9 mouse cellular contexts compared by ENCODE assay signal in genomic region chr6:48602080-48602741, GRCm38 (mm10). TPM values are rescaled to one million over a fixed set of nuclear protein-coding genes. Genes with fewer than 3 reads are reported as not detected.
DNase-seq lines count a peak whose midpoint lies in the region; ATAC-seq lines count a peak whose summit lies in the region.
"Had no signal": no experiment of that assay in that cellular context is flagged by ENCODE, and none has a peak within 500 bp of the region (broad histone marks: within the 10 kb centered on the region; RNA-seq: fewer than 3 reads in every experiment).

No protein-coding gene starts in this region.

- ATAC-seq in hindbrain, embryonic 11.5 days (ENCODE audit: low FRiP score): peak; percentile 83
- ATAC-seq in limb, embryonic 11.5 days (ENCODE audit: insufficient number of reproducible peaks, low FRiP score, low TSS enrichment, low read depth): peak; percentile 74
- peak; percentile 39 for ATAC-seq in megakaryocyte-erythroid progenitor cell, adult 5-6 weeks (replicated peaks; ENCODE audit: low FRiP score, low TSS enrichment, poor library complexity, severe bottlenecking)

- H3K4me1 ChIP-seq in hindbrain, embryonic 11.5 days (replicated peaks; ENCODE audit: control insufficient read depth, insufficient read depth, low read length): 0 out of 2 replicates have a peak, but pooled peaks cover 3% of the 10 kb centered on the region
- H3K4me1 ChIP-seq in limb, embryonic 11.5 days (ENCODE audit: control insufficient read depth, insufficient read depth, low read length): peaks cover 7% of the 10 kb centered on the region; the same call in 1 of the 2 replicates

- no peaks in the 10 kb centered on the region for H3K27me3 ChIP-seq in hindbrain, embryonic 11.5 days (ENCODE audit: control insufficient read depth, insufficient read depth, low read length)
- H3K27me3 ChIP-seq in limb, embryonic 11.5 days (ENCODE audit: control insufficient read depth, insufficient read depth, low read length): no peaks in the 10 kb centered on the region

- peak overlapping the region; percentile 80 for H3K4me3 ChIP-seq in hindbrain, embryonic 11.5 days (ENCODE audit: low read depth, low read length)
- H3K4me3 ChIP-seq in limb, embryonic 11.5 days (ENCODE audit: low read depth, low read length): peak overlapping the region; percentile 72

- H3K9ac ChIP-seq in hindbrain, embryonic 11.5 days (ENCODE audit: low read depth, low read length): peak overlapping the region; percentile 92
- peak overlapping the region; percentile 84 for H3K9ac ChIP-seq in limb, embryonic 11.5 days (ENCODE audit: low read length)

- peaks cover 10% of the 10 kb centered on the region for H3K36me3 ChIP-seq in hindbrain, embryonic 11.5 days (ENCODE audit: control insufficient read depth, insufficient read depth, low read length)
- peaks cover 17% of the 10 kb centered on the region for H3K36me3 ChIP-seq in limb, embryonic 11.5 days (ENCODE audit: control insufficient read depth, insufficient read depth, low read length)

- peak overlapping the region; percentile 86 for H3K4me2 ChIP-seq in hindbrain, embryonic 11.5 days (replicated peaks; ENCODE audit: low read depth, low read length)
- H3K4me2 ChIP-seq in limb, embryonic 11.5 days (ENCODE audit: low read depth, severe bottlenecking): peak overlapping the region; percentile 82

- DNase-seq in cerebellum, adult 11-12 months: peak; percentile 72
- DNase-seq in cerebellum, postnatal 4 days (ENCODE audit: low spot score in 2 of 2): no peak
- DNase-seq in 416B (ENCODE audit: low read depth): peak; percentile 60
- peak; percentile 50 for DNase-seq in embryo, embryonic 11 days
- no peak for DNase-seq in hindbrain, embryonic 11.5 days (ENCODE audit: low spot score)
- DNase-seq in limb, embryonic 11.5 days (ENCODE audit: low spot score): peak; percentile 52
- peak; percentile 67 for DNase-seq in telencephalon, adult 2 months (ENCODE audit: low read depth, low spot score)

- 2% methylated on average over 28 of the region's 28 CpGs for WGBS in hindbrain, embryonic 11.5 days
- 1% methylated on average over 28 of the region's 28 CpGs for WGBS in limb, embryonic 11.5 days

- peak overlapping the region; percentile 86 for H3K27ac ChIP-seq in hindbrain, embryonic 11.5 days (ENCODE audit: low read depth, low read length)
- peak overlapping the region; percentile 83 for H3K27ac ChIP-seq in limb, embryonic 11.5 days (replicated peaks; ENCODE audit: low read depth, low read length)

- H3K9me3 ChIP-seq in hindbrain, embryonic 11.5 days (ENCODE audit: control insufficient read depth, low read length): no peaks in the 10 kb centered on the region
- peaks cover 8% of the 10 kb centered on the region for H3K9me3 ChIP-seq in limb, embryonic 11.5 days (ENCODE audit: control insufficient read depth, low read length)

RNA-seq across cellular contexts. Expression of gene Zfp775, which starts 0.3 kb away (rescaled TPM):
- polyA plus RNA-seq in hindbrain, embryonic 11.5 days (2014; fragmentation: Nextera tagmentation; extraction: Ambion mirVana): 7.7 and 11.0 TPM in 2 replicates
- polyA plus RNA-seq in limb, embryonic 11.5 days (2014; fragmentation: Nextera tagmentation; extraction: Ambion mirVana): 9.8 and 9.9 TPM in 2 replicates
- 1.7 and 1.9 TPM in 2 replicates for total RNA-seq in megakaryocyte-erythroid progenitor cell, adult 5-6 weeks (2014; fragmentation: Nextera tagmentation)
- total RNA-seq in megakaryocyte-erythroid progenitor cell, adult 5-6 weeks (2017): 2.0 and 3.0 TPM in 2 replicates

RNA-seq across cellular contexts. Expression of gene Gm44965, which starts 8.5 kb away (rescaled TPM):
- polyA plus RNA-seq in hindbrain, embryonic 11.5 days (2014; fragmentation: Nextera tagmentation; extraction: Ambion mirVana): not detected in 2 replicates
- not detected in 2 replicates for polyA plus RNA-seq in limb, embryonic 11.5 days (2014; fragmentation: Nextera tagmentation; extraction: Ambion mirVana)
- not detected in 2 replicates for total RNA-seq in megakaryocyte-erythroid progenitor cell, adult 5-6 weeks (2014; fragmentation: Nextera tagmentation)
- not detected in 2 replicates for total RNA-seq in megakaryocyte-erythroid progenitor cell, adult 5-6 weeks (2017)
- total RNA-seq: heart, adult 18-20 months had no signal

RNA-seq across cellular contexts. Expression of gene Repin1, which starts 8.5 kb away (rescaled TPM):
- polyA plus RNA-seq in hindbrain, embryonic 11.5 days (2014; fragmentation: Nextera tagmentation; extraction: Ambion mirVana): 35.3 and 37.8 TPM in 2 replicates
- 42.8 and 46.1 TPM in 2 replicates for polyA plus RNA-seq in limb, embryonic 11.5 days (2014; fragmentation: Nextera tagmentation; extraction: Ambion mirVana)
- 9.7 and 17.1 TPM in 2 replicates for total RNA-seq in megakaryocyte-erythroid progenitor cell, adult 5-6 weeks (2014; fragmentation: Nextera tagmentation)
- total RNA-seq in megakaryocyte-erythroid progenitor cell, adult 5-6 weeks (2017): 9.8 and 14.7 TPM in 2 replicates

RNA-seq across cellular contexts. Expression of gene Gm45021, which starts 12.8 kb away (rescaled TPM):
- polyA plus RNA-seq in hindbrain, embryonic 11.5 days (2014; fragmentation: Nextera tagmentation; extraction: Ambion mirVana): not detected in 2 replicates
- polyA plus RNA-seq in limb, embryonic 11.5 days (2014; fragmentation: Nextera tagmentation; extraction: Ambion mirVana): not detected in 2 replicates
- not detected in 2 replicates for total RNA-seq in megakaryocyte-erythroid progenitor cell, adult 5-6 weeks (2014; fragmentation: Nextera tagmentation)
- not detected in 2 replicates for total RNA-seq in megakaryocyte-erythroid progenitor cell, adult 5-6 weeks (2017)
- total RNA-seq: heart, adult 18-20 months had no signal

RNA-seq across cellular contexts. Expression of gene AI854703, which starts 24.4 kb away (rescaled TPM):
- 1.1 and 1.2 TPM in 2 replicates for polyA plus RNA-seq in hindbrain, embryonic 11.5 days (2014; fragmentation: Nextera tagmentation; extraction: Ambion mirVana)
- polyA plus RNA-seq in limb, embryonic 11.5 days (2014; fragmentation: Nextera tagmentation; extraction: Ambion mirVana): 0.71 and 0.83 TPM in 2 replicates
- 1.9 and 4.2 TPM in 2 replicates for total RNA-seq in megakaryocyte-erythroid progenitor cell, adult 5-6 weeks (2014; fragmentation: Nextera tagmentation)
- 1.4 and 3.0 TPM in 2 replicates for total RNA-seq in megakaryocyte-erythroid progenitor cell, adult 5-6 weeks (2017)

Comparison
In these comparisons a context has a peak if more than half of its experiments do, and no peak if none do; other contexts are left out.
1. DNase-seq: peak in cerebellum, adult 11-12 months (single experiment), 416B (single experiment), embryo, embryonic 11 days (single experiment), limb, embryonic 11.5 days (single experiment) and telencephalon, adult 2 months (single experiment); none in cerebellum, postnatal 4 days (0 of 2) and hindbrain, embryonic 11.5 days (single experiment).
2. Peak in every context shown above with its lines, with median percentiles within 50 percentile points of each other: ATAC-seq.